Mouse (Mus musculus) megakaryocyte progenitor cell, adult 5-6 weeks (primary cell): ENCODE measurements around the gene March5. TPM values are rescaled to one million over a fixed set of nuclear protein-coding genes. Genes with fewer than 3 reads are reported as not detected.
"Not testable (repeated sequence)": the region's sequence is repeated elsewhere in the genome, so short reads cannot be mapped to it uniquely, and the experiment has no call there.

ENCODE experiments used
- ATAC-seq: replicated peaks from 2 replicates; pipeline ENCODE4 v1.8.0; 2016; ENCODE audit warnings: mild to moderate bottlenecking, moderate TSS enrichment, inconsistent platforms; ENCODE audit not compliant: poor library complexity
- total RNA-seq, 2 experiments: library from RNA; stranded (forward) in 1 of 2; stranded (reverse) in 1 of 2; fragments of 157-497, 149-512 nt in 1 of 2; fragments of 200-1000 nt in 1 of 2; gene quantifications; 2 replicates each; pipeline versions ENCODE4 v1.2.3 to v1.2.4; 2015 to 2017

Gene March5
- 87.2 and 95.3 TPM in 2 replicates for total RNA-seq (2015)
- 49.8 and 52.0 TPM in 2 replicates for total RNA-seq (2017)

DNA sequence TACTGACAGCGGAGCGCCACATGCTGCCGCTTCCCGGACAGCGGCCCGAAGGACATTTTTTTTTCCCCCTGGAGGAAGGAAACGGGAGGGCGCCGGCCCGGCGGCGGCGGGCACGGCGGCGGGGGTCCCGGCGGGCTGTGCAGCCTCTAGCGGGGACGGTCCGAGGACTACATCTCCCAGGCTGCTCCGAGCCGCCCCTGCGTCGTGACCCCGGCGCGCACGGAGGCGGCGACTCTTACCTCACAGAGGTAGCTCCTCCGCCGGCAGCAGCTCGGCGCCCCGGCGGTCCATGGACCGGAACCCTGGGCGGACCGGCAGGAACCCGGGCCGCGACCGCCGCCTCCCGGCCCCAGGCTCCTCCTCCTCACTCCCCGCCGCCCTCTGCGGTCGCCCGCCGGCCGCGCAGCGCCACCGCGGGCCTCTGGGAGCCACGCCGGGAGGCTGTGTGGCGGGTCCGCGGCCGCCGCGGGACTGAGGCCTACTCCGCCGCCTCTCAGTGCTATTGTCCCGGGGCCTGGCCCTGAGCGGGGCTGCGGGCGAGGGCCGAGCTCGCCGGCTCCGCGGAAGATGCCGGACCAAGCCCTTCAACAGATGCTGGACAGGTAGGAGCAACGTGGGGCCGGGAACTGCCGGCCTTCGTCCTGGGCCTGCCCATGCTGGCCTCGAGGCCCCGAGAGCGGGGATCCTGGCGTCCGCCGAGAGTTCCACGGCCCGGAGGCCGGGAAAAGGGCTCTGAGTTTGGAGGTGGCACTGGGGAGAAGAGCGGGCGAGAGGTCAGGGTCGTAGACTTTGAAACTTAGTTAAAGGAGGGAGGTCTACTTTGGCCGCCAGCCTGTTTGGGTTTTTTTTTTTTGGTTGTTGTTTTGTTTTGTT lies at the start of gene March5:
TSS of gene March5 (plus strand) at position 241 of the 873 bp plus-strand sequence.
- peak; percentile 71 for ATAC-seq

DNA sequence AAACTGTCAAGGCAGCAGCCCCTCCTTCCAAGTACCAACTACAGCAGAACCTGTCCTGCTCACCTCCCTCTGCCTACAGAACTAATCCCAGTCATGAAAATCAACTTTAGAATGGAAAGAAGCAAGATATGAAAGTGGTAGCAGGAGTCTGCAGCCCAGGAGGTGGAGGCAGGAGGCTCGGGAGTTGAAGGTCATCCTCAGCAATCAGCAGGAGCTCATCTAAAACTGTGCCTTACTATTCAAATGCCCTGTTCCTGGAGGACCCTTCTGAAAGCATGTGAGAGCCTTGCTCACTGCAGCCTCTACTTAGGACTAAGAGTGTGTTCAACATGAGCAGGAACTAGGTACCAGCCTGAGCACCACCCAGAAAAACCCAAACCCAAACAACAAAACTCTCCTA lies 35.2 kb upstream of the March5 start:
- ATAC-seq: no peak

DNA sequence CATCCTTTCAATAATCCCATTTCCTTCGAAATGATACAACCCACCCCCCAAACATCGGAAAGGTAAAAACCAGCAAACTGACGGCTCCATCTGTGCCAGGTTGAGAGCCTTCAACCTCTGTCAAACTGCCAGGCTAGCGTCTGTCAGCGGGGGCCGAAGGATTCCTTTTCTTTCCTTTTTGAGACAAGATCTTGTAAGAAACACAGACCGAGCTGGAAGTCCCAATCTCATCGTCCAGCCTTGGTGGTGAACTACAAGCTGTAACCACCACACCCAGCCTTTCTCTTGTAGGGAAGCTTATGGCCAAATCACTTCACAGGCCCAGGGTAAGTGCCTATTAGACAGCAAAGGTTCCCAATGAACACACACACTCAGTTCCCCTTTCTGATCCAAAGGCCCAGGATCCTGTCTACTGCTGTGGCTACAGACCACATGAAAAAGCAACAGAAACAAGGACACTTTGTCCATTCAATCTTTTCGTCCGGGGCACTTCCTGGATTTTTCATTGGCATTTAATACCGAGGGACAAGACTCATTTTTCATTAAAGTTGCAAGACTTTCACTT lies 34.7 kb upstream of the March5 start:
- ATAC-seq: peak; percentile 44; the same call in 1 of the 2 replicates

DNA sequence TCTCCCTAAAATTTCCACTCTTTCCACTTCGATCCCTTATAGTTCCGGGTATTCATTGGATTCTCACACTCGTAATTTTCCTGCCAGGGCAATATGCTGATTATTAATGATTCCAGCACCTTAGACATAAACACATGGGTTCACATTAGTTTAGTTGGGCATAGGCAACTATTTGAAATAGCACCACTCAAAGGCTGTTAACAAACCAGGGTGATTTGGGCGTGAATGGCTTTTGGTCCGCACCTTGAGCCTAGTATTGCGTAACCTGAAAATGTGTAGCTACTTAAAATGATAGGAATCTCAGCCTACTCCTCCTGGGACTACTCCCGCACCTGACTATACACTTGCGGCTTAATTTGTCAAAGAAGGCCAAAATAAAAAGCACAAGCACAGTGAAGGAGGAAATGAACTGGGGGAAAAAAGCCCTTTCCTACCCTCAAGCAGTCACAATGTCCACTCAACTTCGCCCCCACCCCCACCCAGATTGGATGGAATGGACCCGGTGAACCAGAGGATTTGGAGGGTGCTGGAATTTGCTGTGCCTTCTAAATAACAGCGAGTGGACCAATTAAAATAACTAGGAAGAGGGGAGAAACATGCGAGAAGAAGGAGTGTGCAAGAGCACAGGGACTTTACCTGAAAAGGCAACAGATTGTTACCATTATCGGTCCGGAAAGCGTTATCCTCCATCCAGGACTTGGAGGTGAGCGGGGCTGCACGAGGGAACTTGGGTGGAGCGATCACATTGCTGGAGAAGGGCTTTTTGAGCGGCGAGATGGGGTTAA lies 33.8 kb upstream of the March5 start:
- no peak for ATAC-seq

DNA sequence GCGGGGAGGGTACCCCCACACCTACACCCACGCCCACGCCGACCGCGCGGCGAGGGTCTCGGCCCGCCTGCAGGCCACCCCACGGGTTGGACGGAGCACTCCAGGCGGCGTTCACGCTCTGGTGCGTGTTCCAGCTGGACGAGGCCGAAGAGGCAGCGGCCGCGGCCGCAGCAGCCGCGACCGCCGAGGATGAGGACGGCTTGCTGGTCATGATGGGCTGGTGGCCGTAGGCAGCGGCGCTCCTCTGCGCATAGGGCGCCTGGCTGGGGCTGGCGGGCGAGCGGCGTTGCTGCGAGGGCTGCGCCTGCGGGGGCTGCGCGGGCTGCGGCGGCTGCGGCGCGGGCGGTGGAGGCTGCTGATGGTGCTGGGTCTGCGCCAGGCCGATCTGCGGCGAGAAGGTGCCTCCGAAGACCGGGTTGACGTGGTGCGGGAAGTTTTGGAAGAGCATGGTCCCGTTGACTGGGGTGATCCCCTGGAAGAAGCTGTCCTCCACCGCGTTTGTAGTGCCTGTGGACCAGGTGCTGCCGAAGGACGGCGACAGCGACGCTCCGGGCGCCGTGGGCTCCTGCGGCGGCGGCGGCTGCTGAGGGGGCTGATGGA lies 33.1 kb upstream of the March5 start:
- peak; percentile 7; the same call in 1 of the 2 replicates for ATAC-seq

DNA sequence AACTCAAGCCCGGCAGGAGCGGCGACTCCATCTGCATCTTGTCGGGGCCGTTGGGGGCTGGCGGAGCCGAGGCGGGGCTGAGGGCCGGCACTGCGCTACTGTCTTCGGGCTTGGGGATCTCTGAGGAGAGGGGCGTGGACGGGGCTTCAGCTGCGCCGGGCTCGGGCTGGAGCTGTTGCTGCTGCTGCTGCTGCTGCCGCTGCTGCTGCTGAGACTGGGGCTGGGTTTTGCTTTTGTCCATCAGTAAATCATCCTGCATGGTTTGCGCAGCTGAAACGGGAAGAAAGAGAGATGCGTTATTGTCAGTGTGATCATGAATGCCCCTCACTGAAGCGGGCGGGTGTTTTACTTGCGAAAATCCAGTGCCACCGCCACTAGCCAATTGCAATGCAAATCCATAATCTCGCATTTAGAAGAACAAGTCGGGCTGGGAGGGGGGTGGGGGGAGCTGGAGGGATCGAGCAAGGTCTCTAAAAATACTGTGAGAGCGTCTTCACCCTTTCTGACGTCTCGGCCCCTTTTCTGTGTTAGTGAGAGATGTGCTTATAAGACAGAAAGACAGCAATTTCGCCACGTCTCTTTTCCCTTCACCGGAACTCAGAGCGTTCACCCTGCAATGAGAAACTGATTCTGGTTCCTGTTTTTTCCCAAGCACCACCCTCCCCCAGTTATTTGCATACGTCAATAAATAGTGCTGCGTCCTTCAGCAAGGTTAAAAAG lies 32.5 kb upstream of the March5 start:
- ATAC-seq: peak; percentile 47

DNA sequence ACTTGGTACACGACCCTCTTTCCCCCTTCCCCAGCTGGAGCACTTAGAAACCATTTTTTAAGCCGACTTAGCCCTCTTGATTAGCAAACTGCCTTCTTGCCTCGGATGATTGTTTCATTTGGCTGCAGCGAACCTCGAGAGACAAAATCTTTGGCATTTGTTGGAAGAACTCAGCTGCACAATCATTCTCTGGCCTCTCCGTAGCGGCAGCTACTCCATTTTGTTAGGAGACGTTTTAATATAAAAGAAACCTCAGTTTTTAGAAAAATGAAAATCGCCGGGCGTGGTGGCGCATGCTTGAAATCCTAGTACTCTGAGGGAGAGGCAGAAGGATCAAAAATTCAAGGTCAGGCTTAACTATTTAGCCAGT lies 31.9 kb upstream of the March5 start:
- no peak for ATAC-seq

DNA sequence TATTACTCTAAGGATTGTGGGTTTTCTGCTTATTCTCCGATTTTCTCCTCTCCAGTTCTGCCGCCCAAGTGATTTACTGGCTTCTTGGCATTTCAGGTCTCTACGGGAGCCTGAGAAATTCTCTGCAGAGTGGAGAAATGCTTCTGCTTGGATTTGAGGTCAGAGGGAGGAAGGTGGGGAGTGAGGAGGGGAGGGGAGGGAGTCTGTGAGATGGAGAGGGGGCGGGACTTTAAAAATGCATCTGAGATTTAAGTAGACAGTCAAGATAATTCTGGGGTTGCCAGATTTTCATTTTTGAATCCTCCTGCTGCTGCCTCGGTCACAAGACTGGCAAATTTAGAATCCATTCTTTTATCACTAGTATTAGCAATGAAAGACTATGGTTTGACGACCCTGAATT lies 31.4 kb upstream of the March5 start:
- ATAC-seq: no peak

DNA sequence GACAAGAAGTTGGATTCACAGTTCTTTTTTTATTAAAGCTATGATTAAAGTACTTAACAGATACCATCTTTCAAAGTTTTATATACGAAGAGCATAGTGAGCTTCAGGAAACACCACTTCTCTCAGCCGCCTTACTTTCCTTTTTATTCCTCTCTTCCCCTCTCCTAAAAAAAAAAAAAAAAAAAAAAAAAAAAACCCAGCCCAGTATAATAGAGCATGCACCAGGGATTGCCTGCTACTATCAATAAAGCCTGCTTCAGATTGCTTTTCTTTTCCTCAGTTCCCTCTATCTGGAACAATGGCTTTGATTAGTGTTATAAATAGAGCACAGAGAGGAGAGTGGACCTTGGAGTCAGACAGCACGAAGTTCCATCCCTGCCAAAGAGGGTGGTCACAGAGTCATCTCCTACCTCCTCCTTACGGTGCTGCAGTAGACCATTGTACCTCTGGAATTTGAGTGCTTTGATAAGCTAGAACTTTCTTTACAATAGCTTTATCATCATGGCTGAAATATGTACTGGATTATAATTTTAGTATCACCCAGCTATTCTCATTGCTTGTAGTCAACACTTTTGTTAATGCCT lies 30.4 kb upstream of the March5 start:
- no peak for ATAC-seq

DNA sequence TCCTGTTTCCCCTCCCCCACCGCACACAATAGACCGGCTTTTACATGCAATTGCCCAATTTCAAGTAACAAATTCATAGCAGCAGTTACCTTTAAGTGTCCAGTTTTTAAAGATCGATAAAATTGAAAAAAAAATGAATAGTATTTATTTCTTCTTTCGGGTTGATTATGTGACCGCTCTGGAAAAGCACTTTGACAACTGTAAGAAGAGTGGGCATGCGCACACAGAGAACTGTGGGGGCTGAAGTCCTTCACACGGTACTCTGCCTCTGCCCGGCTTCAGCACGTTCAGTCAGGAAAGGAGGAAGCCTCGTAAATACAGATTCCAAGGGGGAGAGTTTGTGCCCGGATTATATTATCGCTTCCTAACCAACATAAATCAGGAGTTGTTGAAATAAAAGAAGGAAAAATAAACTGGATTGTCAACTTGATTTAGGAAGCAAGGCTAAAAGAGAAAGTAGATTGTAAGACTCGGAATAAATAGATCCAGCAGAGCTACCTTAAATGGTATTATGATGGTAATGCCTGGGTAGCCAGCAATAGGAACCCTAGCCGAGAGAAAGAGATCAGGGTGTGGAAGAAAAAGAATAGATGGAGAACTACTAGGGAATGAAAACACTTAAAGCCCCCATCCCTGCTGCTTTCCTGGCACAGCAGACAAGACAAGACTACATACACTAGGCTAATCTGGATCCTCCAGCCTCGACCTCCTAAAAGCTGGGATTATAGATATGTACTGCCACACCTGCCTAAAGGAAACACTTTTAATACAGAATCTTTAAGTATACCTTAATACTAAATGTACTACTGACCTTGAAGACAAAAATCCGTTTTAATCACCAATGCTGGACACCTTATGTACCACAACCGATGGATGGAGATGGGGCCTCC lies 29.3 kb upstream of the March5 start:
- ATAC-seq: peak; percentile 66

DNA sequence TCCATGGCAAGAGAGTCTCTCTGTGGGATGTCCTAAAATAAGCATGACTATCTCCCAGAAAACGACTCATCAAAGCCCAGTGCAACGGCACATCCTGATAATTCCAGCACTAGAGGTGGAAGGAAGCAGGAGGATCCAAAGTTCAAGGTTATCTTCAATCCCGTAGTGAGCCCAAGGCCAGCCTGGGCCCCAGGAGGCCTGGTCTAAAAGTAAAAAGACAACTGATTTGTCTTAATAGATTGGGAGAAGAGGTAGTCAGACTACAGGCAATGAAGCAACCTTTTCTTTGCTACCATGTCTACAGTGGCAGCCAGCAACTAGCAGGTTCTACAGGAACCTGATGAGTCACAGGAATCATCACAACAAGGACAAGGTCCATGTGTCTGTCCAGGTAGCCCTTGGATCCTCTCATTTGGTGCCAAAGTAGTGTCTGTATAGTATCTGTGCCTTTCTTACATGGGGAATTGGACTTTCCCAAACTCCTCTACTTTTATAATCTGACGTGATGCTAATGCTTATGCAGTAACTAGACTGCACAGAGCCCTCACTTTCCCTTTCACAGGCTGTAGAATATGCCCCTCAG lies 18.9 kb upstream of the March5 start:
- ATAC-seq: no peak

DNA sequence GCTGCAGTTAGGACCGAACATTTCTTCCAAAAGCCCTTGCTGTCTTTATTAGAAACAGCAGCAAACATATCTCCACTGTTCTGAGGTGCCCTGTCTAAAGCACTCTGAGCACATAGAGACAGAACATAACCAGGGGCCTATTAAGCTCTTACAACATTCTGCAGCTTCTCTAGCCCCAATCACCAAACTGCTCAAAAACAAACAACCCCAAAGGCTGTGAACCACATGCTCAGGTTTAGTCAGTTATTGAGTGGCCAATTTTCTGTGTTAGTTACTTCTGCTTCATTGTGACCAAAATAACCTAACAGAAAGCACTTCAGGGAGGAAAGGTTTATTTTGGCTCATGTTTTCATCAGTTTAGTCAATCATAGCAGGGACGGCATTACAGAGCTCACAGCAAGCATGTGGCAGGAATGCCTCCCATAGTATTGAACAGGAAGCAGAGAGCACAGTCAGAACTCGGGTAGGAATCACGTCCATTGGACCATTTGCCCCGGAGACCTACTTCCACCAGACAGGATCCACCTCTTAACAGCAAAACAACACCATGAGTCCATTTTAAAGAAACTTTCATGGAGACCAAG lies 14.8 kb upstream of the March5 start:
- ATAC-seq: no peak

DNA sequence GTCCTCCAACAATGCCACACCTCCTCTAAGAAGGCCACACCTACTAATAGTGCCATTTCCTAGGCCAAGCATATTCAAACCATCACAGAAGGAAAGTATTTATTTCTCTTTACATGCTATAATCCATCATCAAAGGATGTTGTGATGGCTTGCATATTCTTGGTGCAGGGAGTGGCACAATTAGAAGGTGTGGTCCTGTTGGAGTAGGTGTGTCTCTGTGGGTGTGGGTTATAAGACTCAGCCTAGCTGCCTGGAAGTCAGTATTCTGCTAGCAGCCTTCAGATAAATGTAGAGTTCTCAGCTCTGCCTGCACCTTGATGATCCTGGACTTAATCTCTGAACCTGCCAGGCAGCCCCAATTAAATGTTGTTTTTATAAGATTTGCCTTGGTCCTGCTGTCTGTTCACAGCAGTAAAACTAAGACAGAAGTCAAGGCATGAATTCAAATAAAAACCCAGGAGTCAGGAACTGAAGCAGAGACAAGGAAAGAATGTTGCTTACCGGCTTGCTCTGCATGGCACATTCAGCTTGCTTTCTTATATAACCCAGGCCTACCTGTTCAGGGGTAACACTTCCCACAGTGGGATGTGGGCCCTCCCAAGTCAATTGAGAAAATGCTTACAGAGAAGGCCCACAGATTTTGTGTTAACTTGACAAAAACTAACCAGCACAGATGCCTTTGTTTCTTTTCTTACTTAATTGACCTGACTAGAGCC lies 9.0 kb upstream of the March5 start:
- no peak for ATAC-seq

DNA sequence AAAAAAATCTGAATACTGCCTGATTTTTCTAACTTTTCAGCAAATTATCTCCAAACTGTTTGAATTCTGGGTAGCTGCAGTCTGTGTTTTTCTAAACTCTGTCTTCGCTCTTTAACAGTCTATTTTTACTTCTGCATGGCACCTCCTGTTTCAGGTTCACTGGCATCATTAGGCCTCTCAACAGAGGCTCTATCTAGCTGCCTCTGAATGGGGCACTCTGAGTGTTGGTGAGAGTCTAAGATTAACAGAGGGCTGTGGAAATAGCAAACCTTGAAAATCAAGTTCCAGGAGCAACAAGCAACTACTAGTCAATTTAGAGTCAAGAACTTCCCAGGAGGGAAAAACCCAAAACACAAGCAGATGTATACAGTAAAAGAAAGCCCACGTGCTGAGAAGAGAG lies 7.5 kb upstream of the March5 start:
- ATAC-seq: no peak

DNA sequence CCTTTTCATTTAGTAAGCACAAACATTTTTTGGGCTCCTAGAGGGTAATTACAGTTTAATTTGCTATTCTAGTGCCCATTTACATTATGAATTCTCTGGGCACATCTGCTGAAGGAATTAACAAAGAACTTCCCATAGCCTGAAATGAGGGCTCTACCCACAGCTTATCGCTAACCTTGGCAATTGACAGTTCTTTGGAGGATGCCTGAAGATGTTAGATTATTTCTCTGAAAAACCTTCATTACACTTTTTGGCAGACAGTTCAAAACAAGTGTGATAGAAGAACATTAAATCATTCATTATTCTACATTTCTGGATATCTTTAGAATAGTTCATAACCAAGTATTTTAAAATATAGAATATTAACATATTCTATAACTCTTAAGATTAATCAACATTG lies 4.0 kb upstream of the March5 start:
- peak; percentile 40; the same call in 1 of the 2 replicates for ATAC-seq

DNA sequence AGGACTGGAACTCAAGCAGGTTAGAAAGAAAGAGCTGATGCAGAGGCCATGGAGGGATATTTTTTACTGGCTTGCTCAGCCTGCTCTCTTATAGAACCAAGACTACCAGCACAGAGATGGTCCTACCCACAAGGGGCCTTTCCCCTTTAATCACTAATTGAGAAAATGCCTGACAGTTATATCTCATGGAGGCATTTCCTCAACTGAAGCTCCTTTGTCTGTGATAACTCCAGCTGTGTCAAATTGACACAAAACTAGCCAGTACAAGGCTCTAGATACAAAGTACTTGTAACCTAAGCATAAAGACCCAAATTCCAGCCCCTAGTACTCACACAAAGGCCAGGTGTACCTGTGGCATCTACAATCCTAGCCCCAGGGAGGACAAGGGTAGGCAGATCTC lies 2.2 kb upstream of the March5 start:
- ATAC-seq: not testable (repeated sequence)

DNA sequence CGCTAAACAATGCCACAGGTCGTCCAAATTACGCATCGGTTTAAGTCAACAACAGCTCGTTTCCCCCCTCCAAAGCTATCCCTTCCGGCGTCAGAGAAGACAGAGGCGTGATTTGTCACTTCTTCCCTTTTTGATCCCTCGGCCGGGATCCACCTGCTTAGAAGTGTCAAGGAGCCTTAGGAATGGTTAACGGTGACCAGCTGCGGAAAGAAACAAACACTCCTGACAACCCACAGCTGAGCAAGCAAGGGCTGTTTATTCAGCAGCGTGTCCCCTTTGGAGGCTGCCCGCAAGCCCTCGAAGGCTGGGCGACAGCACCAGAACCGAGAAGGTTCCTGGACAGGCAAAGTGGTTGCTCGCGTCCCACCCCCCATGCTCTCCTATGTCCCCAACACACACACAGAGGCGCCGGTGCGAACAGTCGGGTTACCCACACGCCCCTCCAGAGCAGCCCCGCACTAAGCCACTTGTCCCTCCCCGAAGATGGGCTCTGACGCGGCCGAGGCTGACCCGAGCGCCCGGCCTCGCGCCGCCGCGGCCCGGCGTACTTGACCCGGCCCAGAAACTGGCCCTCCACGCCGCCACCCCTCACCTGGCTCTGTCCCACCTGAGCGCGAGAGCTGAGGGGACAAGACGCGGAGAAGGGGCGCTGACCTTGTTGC lies 571 bp upstream of the March5 start:
- ATAC-seq: peak; percentile 10; the same call in 1 of the 2 replicates
